Mouse (Mus musculus) limb, embryonic 13.5 days (tissue): Measurements from ENCODE around the gene Hecw2. TPM values are rescaled to one million over a fixed set of nuclear protein-coding genes. Genes with fewer than 3 reads are reported as not detected.

Experiments used
- microRNA-seq: library from miRNA; unstranded; fragments of <30 nt; microRNA quantifications from one replicate; pipeline ENCODE4, GENCODE M21; 2016
- polyA plus RNA-seq: library from polyadenylated mRNA; unstranded; fragments of >200 nt; fragmentation: Nextera tagmentation; extraction: Ambion mirVana; gene quantifications from 2 replicates; pipeline ENCODE4 v1.2.1, GENCODE M21; 2015

The Hecw2 gene
- polyA plus RNA-seq, 1 experiment from 2014 or later = 3.7 TPM

Small RNA genes lying within 50 kb of the gene (microRNA-seq; reads per million reads assigned to microRNA genes)
- gene Mir7681 = not detected

Other genes with a start within 250 kb of the Hecw2 start
- 0.23 and 0.43 TPM in 2 replicates for gene Ccdc150, start 55.5 kb upstream of the Hecw2 start, polyA plus RNA-seq
- gene Gtf3c3, start 243.8 kb upstream of the Hecw2 start, polyA plus RNA-seq = 27.4 and 27.5 TPM in 2 replicates